Mouse (Mus musculus): ENCODE measurements around the gene Elavl4. TPM values are rescaled to one million over a fixed set of nuclear protein-coding genes. Genes with fewer than 3 reads are reported as not detected.

Gene Elavl4
- total and polyA plus RNA-seq, 2 experiments from 2014 or later = 132 to 236 TPM

DNA sequence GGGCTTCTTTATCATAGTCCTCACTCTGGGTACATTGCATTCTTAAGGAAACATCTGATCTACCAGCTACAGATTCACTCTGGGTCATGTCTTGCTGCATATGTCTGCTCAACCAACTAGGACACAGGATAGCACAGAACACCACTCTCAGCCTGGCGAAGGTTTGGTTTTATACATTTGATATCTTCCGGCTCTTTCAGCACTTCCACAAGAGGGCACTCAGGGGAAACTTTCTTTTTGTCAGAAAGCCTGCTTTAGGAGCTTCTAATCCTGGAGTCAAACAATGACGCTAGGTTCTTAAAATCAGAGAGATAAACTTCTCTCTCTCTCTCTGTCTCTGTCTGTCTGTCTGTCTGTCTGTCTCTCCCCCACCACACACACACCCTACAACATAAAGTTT, 27.8 kb downstream of the Elavl4 start:
- H3K4me3 ChIP-seq (ENCODE audit: low read length) = no peak overlapping the region
- H3K36me3 ChIP-seq (ENCODE audit: insufficient read depth, low read length) = no peaks in the 10 kb centered on the region
- H3K9ac ChIP-seq (replicated peaks; ENCODE audit: low read length) = no peak overlapping the region
- H3K27ac ChIP-seq = no peak overlapping the region
- no peak for TF ChIP-seq CTCF (IDR thresholded peaks at IDR 0.05; ENCODE audit: low read depth)
- no peak for DNase-seq (ENCODE audit: low spot score)
- ATAC-seq = no peak
- no peaks in the 10 kb centered on the region for H3K9me3 ChIP-seq (ENCODE audit: low read length)
- WGBS = 78% methylated on average over 3 of the region's 3 CpGs
- H3K4me1 ChIP-seq (ENCODE audit: insufficient read depth, low read length) = no peaks in the 10 kb centered on the region
- no peaks in the 10 kb centered on the region for H3K27me3 ChIP-seq (ENCODE audit: insufficient read depth, low read length)
- H3K4me2 ChIP-seq (ENCODE audit: low read depth, low read length) = no peak overlapping the region

DNA sequence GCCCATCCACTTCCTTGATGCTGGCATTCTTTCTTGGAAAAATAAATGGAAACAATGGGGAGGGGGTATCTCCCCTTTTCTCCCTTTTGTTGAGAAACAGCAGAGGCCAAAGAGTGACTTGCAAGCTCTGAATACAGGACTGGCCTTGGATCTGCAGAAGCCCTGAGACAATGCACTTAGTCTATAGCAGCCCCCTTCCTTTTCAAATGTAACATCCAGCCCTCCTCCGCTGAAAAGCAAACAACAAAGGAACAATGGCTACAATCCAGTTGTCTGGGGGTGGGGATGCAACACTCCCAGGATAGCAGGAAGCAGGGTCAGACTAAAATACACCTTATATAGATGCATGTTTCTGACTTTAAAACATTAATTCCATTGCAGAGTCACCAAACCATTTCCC, 39.6 kb downstream of the Elavl4 start:
- H3K9ac ChIP-seq (replicated peaks; ENCODE audit: low read length) = no peak overlapping the region
- no peaks in the 10 kb centered on the region for H3K36me3 ChIP-seq (ENCODE audit: insufficient read depth, low read length)
- DNase-seq (ENCODE audit: low spot score) = no peak
- H3K27ac ChIP-seq = no peak overlapping the region
- no peak for TF ChIP-seq CTCF (IDR thresholded peaks at IDR 0.05; ENCODE audit: low read depth)
- no peaks in the 10 kb centered on the region for H3K9me3 ChIP-seq (ENCODE audit: low read length)
- no peak overlapping the region for H3K4me3 ChIP-seq (ENCODE audit: low read length)
- ATAC-seq = no peak
- H3K4me1 ChIP-seq (ENCODE audit: insufficient read depth, low read length) = no peaks in the 10 kb centered on the region
- H3K27me3 ChIP-seq (ENCODE audit: insufficient read depth, low read length) = no peaks in the 10 kb centered on the region
- 18% methylated on average over 1 of the region's 1 CpGs for WGBS
- H3K4me2 ChIP-seq (ENCODE audit: low read depth, low read length) = no peak overlapping the region

DNA sequence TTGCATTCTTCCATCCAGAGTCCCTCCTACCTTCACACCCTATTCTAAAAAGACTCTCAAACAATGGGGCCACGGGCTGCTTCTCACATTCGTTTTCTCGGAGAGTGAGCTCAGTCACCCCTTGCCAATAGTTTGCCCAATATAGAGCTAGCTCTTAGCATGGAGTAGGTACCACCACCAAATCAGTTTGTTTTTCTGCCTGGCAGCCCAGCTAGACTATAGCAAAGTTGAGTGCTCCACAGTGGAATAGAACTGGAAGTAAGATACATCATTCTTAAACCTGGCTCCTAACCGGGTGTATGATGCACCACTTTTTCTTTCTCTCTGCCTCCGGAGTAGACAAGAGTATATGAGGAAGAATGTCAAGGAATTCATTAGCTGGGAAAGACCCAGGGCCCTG, 44.7 kb downstream of the Elavl4 start:
- H3K9ac ChIP-seq (replicated peaks; ENCODE audit: low read length) = no peak overlapping the region
- no peak for ATAC-seq
- no peaks in the 10 kb centered on the region for H3K27me3 ChIP-seq (ENCODE audit: insufficient read depth, low read length)
- H3K36me3 ChIP-seq (ENCODE audit: insufficient read depth, low read length) = no peaks in the 10 kb centered on the region
- no peaks in the 10 kb centered on the region for H3K9me3 ChIP-seq (ENCODE audit: low read length)
- no peak overlapping the region for H3K4me2 ChIP-seq (ENCODE audit: low read depth, low read length)
- H3K4me3 ChIP-seq (ENCODE audit: low read length) = no peak overlapping the region
- no peak for DNase-seq (ENCODE audit: low spot score)
- 52% methylated on average over 5 of the region's 5 CpGs for WGBS
- TF ChIP-seq CTCF (IDR thresholded peaks at IDR 0.05; ENCODE audit: low read depth) = no peak
- no peaks in the 10 kb centered on the region for H3K4me1 ChIP-seq (ENCODE audit: insufficient read depth, low read length)
- H3K27ac ChIP-seq = no peak overlapping the region

DNA sequence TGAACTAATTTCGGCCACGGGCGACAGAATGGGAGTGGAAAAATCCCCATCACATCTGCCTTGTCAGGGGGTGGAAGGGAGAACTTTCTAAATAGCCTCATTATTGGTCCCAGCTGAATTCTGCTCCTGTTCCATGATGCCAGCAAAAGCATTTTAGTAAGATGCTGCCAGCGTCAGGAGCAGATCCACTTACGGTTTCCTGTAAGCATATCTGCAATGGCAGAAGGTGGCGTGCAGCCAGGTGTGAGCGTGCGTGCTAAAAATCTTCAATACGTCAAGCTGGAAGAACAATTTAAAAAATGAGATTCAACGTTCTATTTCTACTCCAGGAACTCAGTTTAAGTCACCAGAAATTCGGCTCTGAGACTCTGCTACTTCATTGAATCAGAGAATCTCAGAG, 45.1 kb downstream of the Elavl4 start:
- H3K9ac ChIP-seq (replicated peaks; ENCODE audit: low read length) = no peak overlapping the region
- WGBS = 66% methylated on average over 11 of the region's 11 CpGs
- no peak overlapping the region for H3K4me3 ChIP-seq (ENCODE audit: low read length)
- H3K9me3 ChIP-seq (ENCODE audit: low read length) = no peaks in the 10 kb centered on the region
- no peak overlapping the region for H3K27ac ChIP-seq
- no peaks in the 10 kb centered on the region for H3K4me1 ChIP-seq (ENCODE audit: insufficient read depth, low read length)
- no peaks in the 10 kb centered on the region for H3K27me3 ChIP-seq (ENCODE audit: insufficient read depth, low read length)
- DNase-seq (ENCODE audit: low spot score) (no peak), ATAC-seq (no peak)
- H3K36me3 ChIP-seq (ENCODE audit: insufficient read depth, low read length) = no peaks in the 10 kb centered on the region
- TF ChIP-seq CTCF (IDR thresholded peaks at IDR 0.05; ENCODE audit: low read depth) = no peak
- H3K4me2 ChIP-seq (ENCODE audit: low read depth, low read length) = no peak overlapping the region

DNA sequence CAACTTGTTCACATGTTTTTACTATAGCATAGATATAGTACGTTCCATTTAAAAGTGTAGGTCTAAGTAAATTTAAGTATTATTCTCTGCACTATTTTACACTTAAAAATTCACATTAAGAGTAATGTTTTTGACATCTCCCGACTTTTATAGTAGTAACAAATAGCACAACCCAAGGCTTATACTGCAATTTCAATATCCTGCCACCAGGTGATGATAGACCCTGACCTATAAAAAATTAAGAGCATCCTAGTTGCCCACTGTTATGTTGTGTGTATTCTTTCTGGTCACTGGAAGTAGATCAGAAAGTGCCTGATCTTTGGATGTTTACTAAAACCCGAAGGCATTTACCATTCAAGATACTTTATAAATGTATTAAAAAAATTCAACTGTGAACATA, 55.9 kb downstream of the Elavl4 start:
- ATAC-seq = no peak
- Histone ChIP-seq H3K4me3 (ENCODE audit: low read length) (no peak overlapping the region), H3K9ac (replicated peaks; ENCODE audit: low read length) (no peak overlapping the region), H3K9me3 (ENCODE audit: low read length) (no peaks in the 10 kb centered on the region), H3K4me2 (ENCODE audit: low read depth, low read length) (no peak overlapping the region), H3K4me1 (ENCODE audit: insufficient read depth, low read length) (no peaks in the 10 kb centered on the region), H3K36me3 (ENCODE audit: insufficient read depth, low read length) (no peaks in the 10 kb centered on the region), H3K27ac (no peak overlapping the region), H3K27me3 (ENCODE audit: insufficient read depth, low read length) (no peaks in the 10 kb centered on the region)
- 93% methylated on average over 3 of the region's 3 CpGs for WGBS
- no peak for DNase-seq (ENCODE audit: low spot score)
- TF ChIP-seq CTCF (IDR thresholded peaks at IDR 0.05; ENCODE audit: low read depth) = no peak

DNA sequence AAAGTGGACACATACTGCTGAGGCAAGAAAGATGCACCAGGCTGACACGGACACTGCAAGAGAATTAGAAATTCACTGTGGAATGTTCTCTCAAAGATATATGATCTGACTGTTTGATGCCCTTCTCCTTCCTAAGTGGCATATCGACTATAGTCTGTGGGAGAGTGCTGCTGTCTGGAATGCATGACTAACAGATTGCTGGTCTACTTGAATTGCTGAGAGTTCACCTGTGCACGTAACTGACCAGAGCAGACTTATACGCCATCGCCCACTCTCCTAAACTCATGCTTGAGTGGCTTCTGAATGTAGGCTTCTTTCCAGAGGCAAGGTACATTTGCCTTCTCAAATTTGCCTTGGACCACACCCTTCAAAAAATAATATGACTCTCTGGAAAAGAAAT, 58.5 kb downstream of the Elavl4 start:
- no peaks in the 10 kb centered on the region for H3K4me1 ChIP-seq (ENCODE audit: insufficient read depth, low read length)
- H3K4me2 ChIP-seq (ENCODE audit: low read depth, low read length) = no peak overlapping the region
- no peak overlapping the region for H3K4me3 ChIP-seq (ENCODE audit: low read length)
- no peaks in the 10 kb centered on the region for H3K27me3 ChIP-seq (ENCODE audit: insufficient read depth, low read length)
- no peaks in the 10 kb centered on the region for H3K9me3 ChIP-seq (ENCODE audit: low read length)
- H3K36me3 ChIP-seq (ENCODE audit: insufficient read depth, low read length) = no peaks in the 10 kb centered on the region
- no peak for TF ChIP-seq CTCF (IDR thresholded peaks at IDR 0.05; ENCODE audit: low read depth)
- DNase-seq (ENCODE audit: low spot score) (no peak), ATAC-seq (no peak)
- 63% methylated on average over 5 of the region's 5 CpGs for WGBS
- H3K27ac ChIP-seq = no peak overlapping the region
- H3K9ac ChIP-seq (replicated peaks; ENCODE audit: low read length) = 0 out of 2 replicates have a peak overlapping the region, but pooled peaks have one; percentile 24

DNA sequence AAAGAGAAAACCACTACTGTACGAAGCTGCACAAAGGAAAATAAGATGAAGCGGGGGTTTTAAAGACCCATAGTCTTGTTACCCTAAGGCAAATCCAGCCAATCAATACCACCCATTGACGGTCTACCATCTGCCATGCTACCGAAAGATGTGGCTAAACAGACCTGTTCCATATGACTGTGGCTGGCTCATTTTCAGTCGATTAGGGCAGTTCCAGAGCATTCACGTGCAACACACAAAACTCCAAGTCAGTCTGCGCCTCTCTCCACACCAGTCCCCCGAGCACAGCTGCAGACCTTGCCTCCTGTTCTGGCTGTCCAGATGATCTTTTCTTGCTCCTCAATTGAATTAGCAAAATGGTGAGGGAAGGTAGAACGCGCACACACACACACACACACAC, 59.2 kb downstream of the Elavl4 start:
- H3K27ac ChIP-seq = no peak overlapping the region
- peak; percentile 30; the same call in 1 of the 2 replicates for ATAC-seq

More for the DNA sequence above, 59.2 kb downstream of the Elavl4 start:
- TF ChIP-seq CTCF (IDR thresholded peaks at IDR 0.05; ENCODE audit: low read depth) = no peak
- Histone ChIP-seq H3K9ac (replicated peaks; ENCODE audit: low read length) (no peak overlapping the region), H3K4me2 (ENCODE audit: low read depth, low read length) (peak overlapping the region; percentile 16; the same call in 1 of the 2 replicates), H3K4me1 (ENCODE audit: insufficient read depth, low read length) (no peaks in the 10 kb centered on the region), H3K9me3 (ENCODE audit: low read length) (no peaks in the 10 kb centered on the region), H3K4me3 (ENCODE audit: low read length) (no peak overlapping the region), H3K27me3 (ENCODE audit: insufficient read depth, low read length) (no peaks in the 10 kb centered on the region), H3K36me3 (ENCODE audit: insufficient read depth, low read length) (no peaks in the 10 kb centered on the region)
- DNase-seq (ENCODE audit: low spot score) = peak; percentile 58
- 45% methylated on average over 10 of the region's 10 CpGs for WGBS
